Mouse (Mus musculus) stomach, postnatal 0 days (tissue): ENCODE data around the gene Serpinb1a.

Source experiments
- CTCF ChIP-seq: IDR thresholded peaks from 2 replicates; pipeline ENCODE4 v1.5.1; 2016; ENCODE audit warnings: antibody characterized with exemption, low read depth, mild to moderate bottlenecking, moderate library complexity
- EP300 ChIP-seq: optimal IDR thresholded peaks from 2 replicates; pipeline ENCODE3; 2016; ENCODE audit warnings: antibody characterized with exemption

- TF ChIP-seq CTCF (peak; percentile 74), EP300 (no peak)
Observed at GRCm38 (mm10) chr13:32900639-32901038, 49.7 kb upstream of the Serpinb1a start.
